In the genomic region with DNA sequence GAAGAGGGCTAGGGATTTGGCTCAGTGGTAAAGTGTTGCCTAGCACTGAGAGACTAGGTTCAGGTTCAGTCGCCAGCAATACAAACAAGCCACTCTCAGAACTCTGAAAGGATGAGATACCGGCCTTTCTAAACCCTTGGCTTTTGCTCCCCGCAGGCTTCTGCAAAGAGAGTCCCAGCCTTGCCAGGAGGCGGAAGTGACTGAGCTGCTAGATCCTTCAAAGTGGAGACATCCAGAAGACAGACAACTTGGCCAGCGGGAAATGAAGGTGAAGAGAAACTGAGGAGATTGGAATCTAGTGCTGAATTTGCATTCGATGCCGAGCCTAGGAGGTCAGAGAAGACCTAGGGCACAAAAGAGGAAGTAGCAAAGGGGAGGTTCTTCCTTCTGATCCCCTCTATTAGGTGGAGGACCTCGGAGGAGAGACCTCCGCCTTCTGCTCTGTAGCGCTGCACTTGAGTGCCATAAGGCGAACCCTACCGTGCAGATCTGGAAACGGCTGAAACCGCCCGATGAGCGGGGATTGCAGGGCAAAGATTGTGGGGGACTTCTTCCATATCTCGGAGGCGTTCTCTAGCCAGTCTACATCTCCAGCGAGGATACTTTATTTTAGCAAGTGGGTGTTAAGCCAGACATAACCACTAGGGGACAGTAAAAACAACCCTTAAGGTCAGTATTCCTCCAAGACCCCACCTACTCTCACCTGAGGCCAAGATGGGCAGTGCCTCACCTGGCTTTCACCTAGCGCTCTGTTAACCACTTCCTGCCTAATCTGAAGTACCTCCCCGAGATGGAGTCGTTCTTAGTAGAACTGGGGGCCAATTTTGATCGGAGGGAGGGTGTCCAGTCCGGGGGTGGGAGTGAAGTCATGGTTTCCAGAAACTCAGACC, we compare ENCODE assay signal across 7 mouse cellular contexts. TPM values are rescaled to one million over a fixed set of nuclear protein-coding genes. Genes with fewer than 3 reads are reported as not detected.
DNase-seq lines count a peak whose midpoint lies in the region; TF ChIP-seq lines count a peak whose summit lies in the region.

No protein-coding gene starts in this region.

- H3K79me2 ChIP-seq in CH12.LX (replicated peaks; ENCODE audit: control insufficient read depth, extremely low read depth, insufficient read depth, poor library complexity, severe bottlenecking), result no peaks in the 10 kb centered on the region

- TF ChIP-seq CTCF in CH12.LX (conservative IDR thresholded peaks at IDR 0.05 in 1 of 2, IDR thresholded peaks at IDR 0.05 in 1 of 2; ENCODE audit: low read depth in 2 of 2, low read length in 2 of 2), result peak; percentile 83 to 99
- TF ChIP-seq CTCF in small intestine, adult 2 months (IDR thresholded peaks at IDR 0.05; ENCODE audit: extremely low read depth, insufficient read length, insufficient replicate concordance, low read depth, low read length), result peak; percentile 68; the same call in 1 of the 2 replicates

- H3K36me3 ChIP-seq in CH12.LX (replicated peaks in 1 of 2; ENCODE audit: control insufficient read depth in 1 of 2, insufficient read depth in 1 of 2, low read length in 1 of 2), result no peaks in the 10 kb centered on the region
- H3K36me3 ChIP-seq in small intestine, adult 2 months (ENCODE audit: control insufficient read depth, insufficient read depth, low read length), result no peaks in the 10 kb centered on the region

- peaks cover 5% of the 10 kb centered on the region for H3K27me3 ChIP-seq in CH12.LX (replicated peaks)
- H3K27me3 ChIP-seq in small intestine, adult 2 months (ENCODE audit: control insufficient read depth, insufficient read depth, low read length), result no peaks in the 10 kb centered on the region

- peak; percentile 75 for DNase-seq in A20 (ENCODE audit: low read depth, low spot score)
- DNase-seq in CH12.LX (ENCODE audit: extremely low read depth), result peak; percentile 75
- DNase-seq in cerebellum, postnatal 14 days, result peak; percentile 84 to 90
- DNase-seq in heart, adult 9 months (ENCODE audit: low spot score in 2 of 2), result peak; percentile 66 to 82
- DNase-seq in kidney, adult 8-10 months, result peak; percentile 71 to 88
- DNase-seq in lung, postnatal 14 days, result peak; percentile 75

- dilution Hi-C loops in CH12.LX (cut with MboI; ENCODE audit: extremely low pct_ligation_motif_present, extremely low pct_unique_long_range_greater_than_20kb, low sequenced_read_pairs), result no loop called here

- TF ChIP-seq RAD21 in CH12.LX (IDR thresholded peaks at IDR 0.05; ENCODE audit: low read depth, low read length), result peak; percentile 63

- H3K4me2 ChIP-seq in CH12.LX (ENCODE audit: insufficient read depth, low read depth, poor library complexity, severe bottlenecking), result peak overlapping the region; percentile 91

- peaks cover 6 to 43% of the 10 kb centered on the region in 2 experiments for H3K4me1 ChIP-seq in CH12.LX (ENCODE audit: control insufficient read depth in 1 of 2, insufficient read depth in 2 of 2)
- H3K4me1 ChIP-seq in small intestine, adult 2 months (ENCODE audit: control insufficient read depth, insufficient read depth, insufficient read length, low read length), result peaks cover 2% of the 10 kb centered on the region; the same call in 1 of the 2 replicates

- no peak overlapping the region; the same call in 1 of the 2 replicates for H3K9ac ChIP-seq in CH12.LX (ENCODE audit: insufficient read depth, low read depth)

- in situ Hi-C loops in CH12.LX (cut with MboI; ENCODE audit: low pct_ligation_motif_present, low pct_unique_long_range_greater_than_20kb, low sequenced_read_pairs), result no loop called here

- 0 out of 2 replicates have a peak, but pooled peaks have one; percentile 29 for TF ChIP-seq EP300 in CH12.LX (IDR thresholded peaks at IDR 0.05; ENCODE audit: low read length)

- H3K9me3 ChIP-seq in CH12.LX (replicated peaks; ENCODE audit: low read length), result no peaks in the 10 kb centered on the region

- 6% methylated on average over 24 of the region's 24 CpGs for WGBS in small intestine, adult 2 months

- no peak for TF ChIP-seq POLR2A in CH12.LX (IDR thresholded peaks at IDR 0.05; ENCODE audit: low read depth, low read length)
- no peak for TF ChIP-seq POLR2A in small intestine, adult 2 months (IDR thresholded peaks at IDR 0.05; ENCODE audit: low read depth, low read length)

- peak overlapping the region in 2 of 3 experiments; percentile 17 to 38 for H3K4me3 ChIP-seq in CH12.LX (replicated peaks in 1 of 3; ENCODE audit: low read depth in 2 of 3, low read length in 2 of 3, poor library complexity in 1 of 3)
- H3K4me3 ChIP-seq in small intestine, adult 2 months (ENCODE audit: low read depth, low read length), result peak overlapping the region; percentile 65

- H3K27ac ChIP-seq in CH12.LX (ENCODE audit: insufficient read depth, low read depth), result no peak overlapping the region
- peak overlapping the region; percentile 82 for H3K27ac ChIP-seq in small intestine, adult 2 months (ENCODE audit: insufficient read depth, low read depth, low read length)

TF ChIP-seq in CH12.LX, 34 proteins besides CTCF, POLR2A, EP300 and RAD21:
- TF ChIP-seq MAZ (IDR thresholded peaks at IDR 0.05; ENCODE audit: low read depth, low read length) (no peak), SMC3 (IDR thresholded peaks at IDR 0.05; ENCODE audit: low read depth, low read length) (peak; percentile 76), MAFK (IDR thresholded peaks at IDR 0.05; ENCODE audit: insufficient replicate concordance, low read length) (no peak), ZC3H11A (IDR thresholded peaks at IDR 0.05; ENCODE audit: low read depth, low read length) (no peak), ZMIZ1 (IDR thresholded peaks at IDR 0.05; ENCODE audit: low read depth, low read length) (no peak), ELF1 (IDR thresholded peaks at IDR 0.05; ENCODE audit: low read depth, low read length) (peak; percentile 41; the same call in 1 of the 2 replicates), SIN3A (IDR thresholded peaks at IDR 0.05; ENCODE audit: low read length) (0 out of 2 replicates have a peak, but pooled peaks have one; percentile 23), ZNF384 (IDR thresholded peaks at IDR 0.05; ENCODE audit: low read depth, low read length) (no peak), UBTF (IDR thresholded peaks at IDR 0.05; ENCODE audit: low read depth, low read length) (no peak), MAX (IDR thresholded peaks at IDR 0.05; ENCODE audit: low read length) (0 out of 2 replicates have a peak, but pooled peaks have one; percentile 28), USF1 (IDR thresholded peaks at IDR 0.05; ENCODE audit: low read depth, low read length) (no peak), PAX5 (IDR thresholded peaks at IDR 0.05; ENCODE audit: low read length) (no peak), POLR2AphosphoS2 (IDR thresholded peaks at IDR 0.05; ENCODE audit: low read depth, low read length) (no peak), MXI1 (IDR thresholded peaks at IDR 0.05; ENCODE audit: low read depth, low read length) (no peak), ETS1 (conservative IDR thresholded peaks at IDR 0.05; ENCODE audit: low read depth, low read length) (0 out of 2 replicates have a peak, but pooled peaks have one; percentile 9), TCF12 (IDR thresholded peaks at IDR 0.05; ENCODE audit: low read depth, low read length) (no peak), TBP (conservative IDR thresholded peaks at IDR 0.05; ENCODE audit: low read depth, low read length) (no peak), E2F4 (IDR thresholded peaks at IDR 0.05; ENCODE audit: insufficient replicate concordance, low read depth, low read length) (no peak)

RNA-seq across cellular contexts. Expression of gene Bcl9l, which starts 5.0 kb away (rescaled TPM):
- total RNA-seq in CH12.LX (2012; rRNA removed) (0.88 and 1.6 TPM in 2 replicates), CH12.LX (2014; rRNA removed) (0.08 and 0.67 TPM in 2 replicates)
- polyA plus RNA-seq in CH12.LX (2012; ENCODE audit: insufficient read length, low read depth), result 6.2 and 7.5 TPM in 2 replicates
- 21.8 and 28.1 TPM in 2 replicates for polyA plus RNA-seq in small intestine, adult 2 months (2012; rRNA removed)

RNA-seq across cellular contexts. Expression of gene Upk2, which starts 22.8 kb away (rescaled TPM):
- total RNA-seq in CH12.LX (2012; rRNA removed), result not detected in 2 replicates
- not detected in 2 replicates for total RNA-seq in CH12.LX (2014; rRNA removed)
- polyA plus RNA-seq in CH12.LX (2012; ENCODE audit: insufficient read length, low read depth), result not detected in 2 replicates
- 1.4 TPM in 2 replicates for polyA plus RNA-seq in small intestine, adult 2 months (2012; rRNA removed)

RNA-seq across cellular contexts. Expression of gene Foxr1, which starts 36.6 kb away (rescaled TPM):
- total RNA-seq in CH12.LX (2012; rRNA removed) (0.08 and 0.21 TPM in 2 replicates), CH12.LX (2014; rRNA removed) (not detected in 2 replicates)
- 1.4 and 1.5 TPM in 2 replicates for polyA plus RNA-seq in CH12.LX (2012; ENCODE audit: insufficient read length, low read depth)
- not detected in 2 replicates for polyA plus RNA-seq in small intestine, adult 2 months (2012; rRNA removed)

RNA-seq across cellular contexts. Expression of gene Ccdc84, which starts 59.2 kb away (rescaled TPM):
- total RNA-seq in CH12.LX (2012; rRNA removed) (25.4 and 30.4 TPM in 2 replicates), CH12.LX (2014; rRNA removed) (21.7 and 26.0 TPM in 2 replicates)
- 16.5 and 18.3 TPM in 2 replicates for polyA plus RNA-seq in CH12.LX (2012; ENCODE audit: insufficient read length, low read depth)
- 17.8 and 21.3 TPM in 2 replicates for polyA plus RNA-seq in small intestine, adult 2 months (2012; rRNA removed)
